Mouse (Mus musculus): ENCODE data around the gene Defb18.
"Not testable (repeated sequence)": the region's sequence is repeated elsewhere in the genome, so short reads cannot be mapped to it uniquely, and the experiment has no call there.

Defb18 gene

DNA sequence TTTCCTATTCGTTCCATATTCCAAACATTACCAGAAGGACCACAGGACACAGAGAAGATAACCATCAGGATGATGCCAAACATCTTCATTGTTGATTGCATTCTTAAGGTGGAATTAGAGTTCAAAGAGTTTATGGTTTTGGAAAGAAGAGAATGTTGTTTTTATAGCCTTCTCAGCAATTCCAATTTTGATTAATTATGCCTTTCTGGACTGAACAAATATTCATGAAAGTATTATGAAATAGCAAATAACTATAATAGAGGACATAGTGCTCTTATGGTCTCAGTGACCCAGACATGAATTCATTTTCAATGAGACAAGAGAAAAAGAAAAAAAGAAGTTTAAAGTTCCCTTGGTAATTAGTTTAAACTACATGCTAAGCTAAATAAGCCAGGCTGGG, at the start of gene Defb18:
TSS of gene Defb18 (minus strand) at position 101 of the 400 bp plus-strand sequence.
- DNase-seq (ENCODE audit: low spot score), result no peak

DNA sequence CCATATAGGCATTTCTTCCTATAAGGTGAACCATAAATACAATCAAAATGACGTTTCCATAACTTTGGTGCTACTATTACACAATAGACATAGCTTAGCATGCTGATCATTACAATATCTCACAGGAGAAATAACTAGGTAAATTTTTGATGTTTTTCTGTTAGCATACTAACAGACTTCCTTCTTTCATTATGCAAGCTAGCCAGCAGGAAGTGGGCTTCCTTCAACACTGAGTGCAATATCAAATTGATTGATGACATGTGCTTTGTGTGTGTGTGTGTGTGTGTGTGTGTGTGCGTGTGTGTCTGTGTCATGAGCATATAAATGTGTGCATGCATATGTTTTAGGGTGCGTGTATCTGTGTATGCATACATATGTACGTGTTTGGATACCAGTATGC, 33.9 kb upstream of the Defb18 start:
- no peak for DNase-seq (ENCODE audit: low spot score)

DNA sequence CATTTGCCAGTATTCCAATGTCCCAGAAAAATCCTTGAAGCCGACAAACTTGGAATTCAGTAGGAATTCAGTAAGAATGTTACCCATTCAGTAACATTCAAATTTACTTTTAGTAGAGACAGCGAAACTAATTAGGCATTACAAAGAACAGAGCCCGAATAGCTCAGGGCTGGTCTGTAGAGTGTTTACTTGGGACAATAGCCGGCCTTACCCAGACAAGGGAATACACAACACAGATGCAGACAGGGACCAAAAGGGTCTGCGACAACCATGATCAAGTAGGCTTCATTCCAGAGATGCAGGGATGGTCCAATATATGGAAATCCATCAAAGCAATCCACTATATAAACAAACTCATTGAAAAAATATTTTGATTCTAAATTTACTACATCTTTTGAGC, 31.6 kb upstream of the Defb18 start:
- no peak for DNase-seq (ENCODE audit: low spot score)

DNA sequence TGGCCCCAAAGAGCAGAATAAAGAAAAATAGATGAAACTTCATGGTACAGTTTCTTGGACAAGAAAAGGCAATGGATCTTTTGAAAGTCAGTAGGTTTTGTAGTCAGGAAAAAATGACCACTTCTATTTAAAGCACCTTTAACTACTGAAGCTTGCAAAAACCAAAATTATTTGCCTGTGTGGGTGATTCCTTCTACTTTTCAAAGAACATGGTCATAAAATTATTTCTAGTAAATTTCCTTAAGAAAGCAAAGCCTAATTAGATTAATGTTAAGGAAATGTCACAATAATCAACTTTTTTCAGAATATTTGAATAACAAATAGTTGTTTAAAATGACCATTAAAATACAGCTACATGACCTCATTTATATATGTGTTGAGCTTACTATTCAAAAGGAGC, 27.8 kb upstream of the Defb18 start, which contains the start of gene Defb41:
TSS of gene Defb41 (minus strand) at position 101 of the 400 bp plus-strand sequence.
- DNase-seq (ENCODE audit: low spot score), result no peak

DNA sequence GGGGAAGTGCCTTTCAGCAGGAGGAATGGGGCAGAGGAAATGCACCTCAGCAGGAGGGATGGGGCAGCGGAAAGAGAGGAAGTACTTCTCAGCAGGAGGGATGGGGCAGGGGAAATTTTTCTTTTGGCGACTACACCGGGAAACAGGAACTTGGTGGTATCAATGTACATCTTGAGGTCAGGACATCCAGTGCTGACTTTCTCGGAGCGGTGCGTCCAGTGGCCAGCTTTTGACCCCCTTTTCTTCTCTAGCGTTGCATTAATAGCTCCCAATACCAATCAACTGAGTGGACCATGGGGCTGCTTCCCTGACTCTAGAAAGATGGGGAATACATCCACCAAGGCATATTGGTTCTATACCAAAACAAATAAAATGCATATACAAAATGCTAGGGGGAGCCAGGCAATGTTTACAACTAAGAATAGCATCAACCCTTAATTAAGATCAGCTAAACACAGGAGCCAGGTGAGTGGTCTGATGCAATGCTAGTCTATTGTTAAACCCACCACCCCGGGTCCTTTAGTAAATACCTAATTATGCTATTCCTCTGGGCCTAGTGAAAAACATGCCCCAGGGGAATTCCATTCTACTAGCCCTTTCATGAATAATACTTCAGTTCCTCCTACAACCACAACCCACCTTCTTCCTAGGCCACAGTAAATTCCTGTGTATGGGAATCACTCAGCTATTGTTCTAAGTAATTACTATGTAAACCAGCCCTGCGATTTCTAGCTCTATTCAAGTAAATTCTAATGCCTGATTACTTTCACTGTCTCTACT, 8.7 kb upstream of the Defb18 start:
- not testable (repeated sequence) for DNase-seq (ENCODE audit: low spot score)

DNA sequence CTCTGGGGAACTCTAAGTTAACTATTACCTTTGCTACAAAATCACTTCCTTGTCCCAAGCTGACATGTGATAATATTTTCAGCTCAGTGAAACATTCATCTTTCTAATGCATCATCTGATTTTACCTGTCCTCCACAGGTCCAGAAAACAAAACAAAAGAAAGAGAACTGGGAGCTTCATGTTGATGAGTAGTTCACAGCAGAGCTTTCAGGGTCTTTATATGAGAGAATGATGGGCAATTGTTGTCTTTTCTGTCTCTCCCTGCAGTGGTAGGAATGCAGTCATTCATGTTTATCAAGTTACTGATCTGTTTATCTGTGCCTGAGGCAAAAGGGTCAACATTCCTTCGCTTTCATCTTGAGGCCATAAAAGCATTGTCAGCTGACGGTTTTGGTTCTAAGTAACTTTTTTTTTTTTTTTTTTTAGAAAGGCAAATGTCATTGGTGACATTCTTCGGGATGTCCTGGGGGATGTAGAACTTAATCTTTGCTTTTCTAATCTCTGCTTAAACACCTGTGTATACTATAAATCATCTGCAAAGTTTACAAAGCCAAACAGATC, 13.8 kb downstream of the Defb18 start:
- DNase-seq (ENCODE audit: low spot score), result peak; percentile 64

DNA sequence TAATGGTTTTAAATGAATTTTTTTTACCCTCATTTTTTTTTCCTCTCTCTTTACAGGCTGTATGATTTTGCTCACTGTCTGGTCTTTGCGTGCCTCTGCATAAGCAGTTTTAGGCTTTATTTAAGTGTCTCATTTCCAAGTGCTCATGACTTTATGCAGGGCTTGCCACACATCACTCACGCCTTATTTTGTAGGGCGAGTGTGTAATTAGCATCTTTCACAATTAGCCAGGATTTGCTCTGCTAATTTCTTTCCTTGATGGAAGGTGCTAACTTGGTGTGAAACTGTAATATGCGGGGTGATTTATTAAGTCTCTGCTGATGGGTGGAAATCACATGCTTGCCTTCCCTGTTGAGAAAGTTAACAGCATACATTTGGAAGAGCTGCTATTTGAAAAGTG, 45.5 kb downstream of the Defb18 start:
- no peak for DNase-seq (ENCODE audit: low spot score)

DNA sequence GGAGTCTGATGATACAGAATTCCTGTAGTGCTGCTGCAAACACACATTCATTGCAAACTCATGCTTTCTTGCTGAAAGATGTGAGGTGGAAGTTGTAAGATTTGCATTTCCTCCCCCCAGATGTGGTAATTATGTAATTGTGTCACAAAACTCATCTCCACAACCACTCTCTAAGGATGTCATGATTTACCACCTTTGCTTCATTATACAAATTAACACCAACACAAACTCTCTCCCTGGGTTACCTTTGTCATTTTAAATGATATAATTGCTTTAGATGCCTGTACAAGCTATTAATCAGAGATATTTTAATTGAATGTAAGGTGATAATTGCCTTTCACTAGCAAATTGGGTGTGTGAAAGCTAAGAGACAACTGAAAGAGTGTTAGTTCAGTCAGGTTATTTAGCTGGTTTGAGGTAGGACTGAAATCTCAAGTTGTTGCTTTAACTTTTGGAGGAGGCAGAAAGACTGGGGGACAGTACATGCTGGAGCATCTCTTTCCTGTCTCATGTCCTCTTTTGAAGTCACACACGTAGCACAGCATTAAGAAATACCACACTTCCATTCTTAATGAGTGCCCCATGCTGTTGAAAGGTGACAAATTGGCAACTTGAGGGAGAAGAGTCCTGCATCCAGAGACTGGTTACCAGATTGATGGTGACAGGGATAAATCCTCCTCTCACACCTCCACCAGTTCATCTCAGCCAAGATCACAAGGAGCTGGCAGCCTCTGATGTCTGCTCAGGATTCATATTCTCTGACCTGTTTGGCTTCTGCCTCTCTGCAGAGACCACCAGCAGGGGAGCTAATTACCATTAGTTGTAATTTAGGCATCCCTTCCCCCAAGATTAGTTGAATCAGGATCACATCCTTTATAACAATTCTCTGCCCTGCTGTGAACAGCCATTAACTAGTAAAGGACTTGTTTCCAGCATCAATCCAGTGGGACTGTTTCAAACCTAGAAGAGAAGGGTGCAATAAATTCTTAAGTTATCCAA, 46.2 kb downstream of the Defb18 start:
- peak; percentile 4 for DNase-seq (ENCODE audit: low spot score)

Data from embryo, embryonic 10 days (tissue).